9 mouse cellular contexts compared by ENCODE assay signal in genomic region chr17:88531176-88531575, GRCm38 (mm10). TPM values are rescaled to one million over a fixed set of nuclear protein-coding genes. Genes with fewer than 3 reads are reported as not detected.
DNase-seq lines count a peak whose midpoint lies in the region; ATAC-seq and TF ChIP-seq lines count a peak whose summit lies in the region.
"Had no signal": no experiment of that assay in that cellular context is flagged by ENCODE, and none has a peak within 500 bp of the region (broad histone marks: within the 10 kb centered on the region; RNA-seq: fewer than 3 reads in every experiment).

No protein-coding gene starts in this region.

- H3K9ac ChIP-seq in heart, embryonic 13.5 days, result peak overlapping the region; percentile 90; the same call in 1 of the 2 replicates
- no peak overlapping the region for H3K9ac ChIP-seq in hindbrain, embryonic 12.5 days

- peaks cover 21% of the 10 kb centered on the region for H3K4me1 ChIP-seq in heart, embryonic 13.5 days
- H3K4me1 ChIP-seq in bone marrow macrophage, adult 2 months (ENCODE audit: control insufficient read depth, insufficient read depth, low read length), result peaks cover 16% of the 10 kb centered on the region
- peaks cover 12% of the 10 kb centered on the region for H3K4me1 ChIP-seq in hindbrain, embryonic 12.5 days

- ATAC-seq in heart, embryonic 13.5 days (ENCODE audit: extremely low read depth, insufficient number of reproducible peaks, low FRiP score, low TSS enrichment), result no peak
- no peak for ATAC-seq in hindbrain, embryonic 12.5 days (ENCODE audit: low FRiP score)

- no peaks in the 10 kb centered on the region for H3K36me3 ChIP-seq in heart, embryonic 13.5 days
- H3K36me3 ChIP-seq in hindbrain, embryonic 12.5 days, result no peaks in the 10 kb centered on the region
- H3K36me3 ChIP-seq in macrophage (ENCODE audit: inconsistent target), result 0 out of 2 replicates have a peak, but pooled peaks cover 4% of the 10 kb centered on the region

- intact Hi-C loops in heart, postnatal 10 days (cut with DNase I), result no loop called here

- peak overlapping the region; percentile 78 for H3K4me2 ChIP-seq in heart, embryonic 13.5 days
- H3K4me2 ChIP-seq in hindbrain, embryonic 12.5 days (replicated peaks), result peak overlapping the region; percentile 71

- no peak for DNase-seq in heart, postnatal 10 days
- DNase-seq in urinary bladder, postnatal 10 days (ENCODE audit: low spot score), result no peak
- no peak for DNase-seq in urinary bladder, postnatal 14 days (ENCODE audit: low spot score)
- DNase-seq in spleen, adult 12 weeks (ENCODE audit: low spot score), result no peak
- DNase-seq: kidney, postnatal 14 days had no signal

- no peak for TF ChIP-seq CTCF in bone marrow macrophage, adult 2 months (IDR thresholded peaks at IDR 0.05; ENCODE audit: low read depth, low read length)

- H3K27me3 ChIP-seq in heart, embryonic 13.5 days (replicated peaks), result no peaks in the 10 kb centered on the region
- H3K27me3 ChIP-seq in hindbrain, embryonic 12.5 days, result no peaks in the 10 kb centered on the region

- no peak for TF ChIP-seq POLR2A in bone marrow macrophage, adult 2 months (IDR thresholded peaks at IDR 0.05; ENCODE audit: borderline replicate concordance, low read depth, low read length)

- no peaks in the 10 kb centered on the region for H3K9me3 ChIP-seq in heart, embryonic 13.5 days
- no peaks in the 10 kb centered on the region for H3K9me3 ChIP-seq in hindbrain, embryonic 12.5 days (replicated peaks)

- H3K79me2 ChIP-seq in macrophage (ENCODE audit: inconsistent target), result peaks cover 61% of the 10 kb centered on the region

- peak overlapping the region; percentile 79; the same call in 1 of the 2 replicates for H3K4me3 ChIP-seq in heart, embryonic 13.5 days
- H3K4me3 ChIP-seq in bone marrow macrophage, adult 2 months (ENCODE audit: insufficient read depth, low read length), result peak overlapping the region; percentile 96
- peak overlapping the region; percentile 67 for H3K4me3 ChIP-seq in hindbrain, embryonic 12.5 days
- peak overlapping the region; percentile 96 for H3K4me3 ChIP-seq in macrophage (ENCODE audit: inconsistent target)

- WGBS in heart, embryonic 13.5 days, result 54% methylated on average over 6 of the region's 6 CpGs
- WGBS in hindbrain, embryonic 12.5 days, result 65% methylated on average over 6 of the region's 6 CpGs
- 82% methylated on average over 6 of the region's 6 CpGs for WGBS in macrophage (ENCODE audit: missing documents)

- no peak overlapping the region for H3K27ac ChIP-seq in heart, embryonic 13.5 days (replicated peaks)
- H3K27ac ChIP-seq in bone marrow macrophage, adult 2 months (ENCODE audit: insufficient read depth, low read depth, low read length), result no peak overlapping the region
- H3K27ac ChIP-seq in hindbrain, embryonic 12.5 days, result no peak overlapping the region
- H3K27ac ChIP-seq in macrophage, result no peak overlapping the region

RNA-seq across cellular contexts. Expression of gene Ppp1r21, which starts 1.3 kb away (rescaled TPM):
- 13.1 and 13.5 TPM in 2 replicates for polyA plus RNA-seq in heart, embryonic 13.5 days (2015; fragmentation: Nextera tagmentation; extraction: Ambion mirVana)
- total RNA-seq in heart, postnatal 10 days (2021), result 10 to 100 TPM; 15.0 to 15.7 TPM
- polyA plus RNA-seq in bone marrow macrophage, adult 2 months (2012; ENCODE audit: insufficient read depth, insufficient read length, missing spikeins), result 103 and 109 TPM in 2 replicates
- polyA plus RNA-seq in hindbrain, embryonic 12.5 days (2016; fragmentation: Nextera tagmentation; extraction: Ambion mirVana), result 25.9 and 28.2 TPM in 2 replicates
- 100 to 1,000 TPM in 18 of 26 experiments, 10 to 100 TPM in 8; 19.9 to 270 (median 171) TPM for total RNA-seq in macrophage (2018; cell fraction: chromatin; rRNA removed)
- 10 to 100 TPM; 21.4 to 66.4 (median 59.8) TPM for total RNA-seq in macrophage (2018; cell fraction: cytosol; rRNA removed)
- 100 to 1,000 TPM in 12 of 26 experiments, 10 to 100 TPM in 14; 28.5 to 157 (median 92.8) TPM for total RNA-seq in macrophage (2018; cell fraction: nucleus; rRNA removed)
- polyA plus RNA-seq in macrophage (2018), result 49.7 to 60.1 TPM (median 60.1 TPM) in 3 replicates
